24 mouse cellular contexts compared by ENCODE assay signal in genomic region chr4:79243184-79243583, GRCm38 (mm10).
"Had no signal": no experiment of that assay in that cellular context is flagged by ENCODE, and none has a peak within 500 bp of the region (broad histone marks: within the 10 kb centered on the region; RNA-seq: fewer than 3 reads in every experiment).

No protein-coding gene starts in this region.

- H3K4me2 ChIP-seq: heart, embryonic 11.5 days; heart, embryonic 13.5 days; heart, embryonic 15.5 days; hindbrain, embryonic 13.5 days; hindbrain, embryonic 15.5 days; limb, embryonic 12.5 days; liver, embryonic 11.5 days; liver, embryonic 13.5 days had no signal

- ATAC-seq: hindbrain, postnatal 0 days had no signal

- H3K4me1 ChIP-seq: heart, embryonic 13.5 days; heart, embryonic 15.5 days; hindbrain, embryonic 13.5 days; hindbrain, embryonic 15.5 days; limb, embryonic 10.5 days; limb, embryonic 12.5 days; liver, embryonic 13.5 days had no signal

- H3K27ac ChIP-seq: heart, adult 2 months; heart, embryonic 13.5 days; heart, embryonic 15.5 days; hindbrain, embryonic 13.5 days; hindbrain, embryonic 15.5 days; hindbrain, postnatal 0 days; layer of hippocampus, adult 2 months; left cerebral cortex, adult 2 months; limb, embryonic 10.5 days; limb, embryonic 12.5 days; liver, embryonic 13.5 days had no signal

- H3K9ac ChIP-seq: heart, embryonic 13.5 days; heart, embryonic 15.5 days; hindbrain, embryonic 13.5 days; hindbrain, embryonic 15.5 days; limb, embryonic 12.5 days; liver, embryonic 13.5 days had no signal

- DNase-seq: gastrocnemius, postnatal 14 days; gastrocnemius, postnatal 36 days; heart, adult 11 months; heart, adult 2 months; heart, postnatal 14 days; heart, postnatal 36 days; kidney, adult 18-20 months; kidney, adult 8-10 months; kidney, postnatal 10 days; kidney, postnatal 25 days; kidney, postnatal 4 days; liver; liver, embryonic 13.5 days had no signal

- H3K4me3 ChIP-seq: heart, adult 2 months; heart, embryonic 13.5 days; heart, embryonic 15.5 days; hindbrain, embryonic 13.5 days; hindbrain, embryonic 15.5 days; layer of hippocampus, adult 2 months; left cerebral cortex, adult 2 months; limb, embryonic 10.5 days; limb, embryonic 12.5 days; liver, embryonic 13.5 days had no signal

- H3K27me3 ChIP-seq: heart, embryonic 13.5 days; heart, embryonic 15.5 days; hindbrain, embryonic 13.5 days; hindbrain, embryonic 15.5 days; limb, embryonic 12.5 days; liver, embryonic 13.5 days had no signal

- H3K9me3 ChIP-seq: heart, embryonic 13.5 days; heart, embryonic 15.5 days; hindbrain, embryonic 13.5 days; hindbrain, embryonic 15.5 days; limb, embryonic 10.5 days; limb, embryonic 12.5 days; liver, embryonic 13.5 days had no signal

- H3K36me3 ChIP-seq: heart, embryonic 13.5 days; heart, embryonic 15.5 days; hindbrain, embryonic 13.5 days; hindbrain, embryonic 15.5 days; limb, embryonic 10.5 days; limb, embryonic 12.5 days; liver, embryonic 13.5 days had no signal
